Mouse (Mus musculus) C2C12 (cell line): ENCODE data around the gene Pithd1.

Source experiments
- CEBPB ChIP-seq: IDR thresholded peaks from one replicate; pipeline ENCODE4 v1.6.1; 2011; ENCODE audit warnings: low read depth, mild to moderate bottlenecking, control low read depth, moderate library complexity
- CTCF ChIP-seq: IDR thresholded peaks from one replicate; pipeline ENCODE4 v1.5.1; 2011; ENCODE audit not compliant: control insufficient read depth, insufficient read depth, insufficient read length
- FOSL1 ChIP-seq: IDR thresholded peaks from one replicate; pipeline ENCODE4 v1.8.0; 2011; ENCODE audit warnings: mild to moderate bottlenecking, low read length; ENCODE audit not compliant: poor library complexity, insufficient read depth, severe bottlenecking
- MAX ChIP-seq: IDR thresholded peaks from one replicate; pipeline ENCODE4 v1.6.1; 2011; ENCODE audit warnings: mild to moderate bottlenecking, control low read depth
- MYOD1 ChIP-seq: IDR thresholded peaks from one replicate; pipeline ENCODE4 v1.6.1; 2011; ENCODE audit warnings: low read depth; ENCODE audit not compliant: control insufficient read depth, insufficient read length
- MYOG ChIP-seq: IDR thresholded peaks from one replicate; pipeline ENCODE4 v1.6.1; 2011; ENCODE audit not compliant: control insufficient read depth, insufficient read length; ENCODE audit errors: extremely low read depth
- USF1 ChIP-seq: IDR thresholded peaks from one replicate; pipeline ENCODE4 v1.6.1; 2011; ENCODE audit warnings: low read depth, mild to moderate bottlenecking, control low read depth, moderate library complexity

DNA sequence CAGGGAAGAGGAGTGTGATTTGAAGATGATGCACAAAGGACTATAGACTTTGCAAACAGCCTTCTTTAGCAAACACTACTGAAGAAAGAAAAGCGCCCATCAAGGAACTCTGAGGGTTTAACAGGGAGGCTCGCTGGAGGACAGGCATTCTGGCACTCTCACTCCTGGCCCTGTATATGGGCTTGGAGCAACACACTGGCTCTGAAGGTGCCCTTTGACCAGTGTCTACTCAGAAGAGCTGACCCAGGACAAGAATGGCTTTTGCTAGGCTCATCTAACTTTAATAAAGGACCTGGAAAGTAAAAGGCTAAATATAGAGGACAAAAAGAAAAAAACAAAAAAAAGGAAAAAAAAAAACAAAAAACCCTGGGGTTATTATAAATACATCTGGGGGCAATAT, 17.9 kb upstream of the Pithd1 start:
- TF ChIP-seq CTCF (no peak), MYOD1 (no peak), MAX (no peak), CEBPB (no peak), MYOG (no peak), USF1 (no peak), FOSL1 (no peak)
